Mouse (Mus musculus) megakaryocyte, embryonic 14.5 days (primary cell): ENCODE data around the gene Fam149b.

Source experiments
- FLI1 ChIP-seq: IDR thresholded peaks from 2 replicates; pipeline ENCODE4 v1.6.1; 2012; ENCODE audit warnings: low read length, inconsistent platforms, mixed read lengths
- GATA1 ChIP-seq: IDR thresholded peaks from 3 replicates; pipeline ENCODE4 v1.6.1; 2012; ENCODE audit warnings: mixed read lengths, low read length, inconsistent platforms, borderline replicate concordance

DNA sequence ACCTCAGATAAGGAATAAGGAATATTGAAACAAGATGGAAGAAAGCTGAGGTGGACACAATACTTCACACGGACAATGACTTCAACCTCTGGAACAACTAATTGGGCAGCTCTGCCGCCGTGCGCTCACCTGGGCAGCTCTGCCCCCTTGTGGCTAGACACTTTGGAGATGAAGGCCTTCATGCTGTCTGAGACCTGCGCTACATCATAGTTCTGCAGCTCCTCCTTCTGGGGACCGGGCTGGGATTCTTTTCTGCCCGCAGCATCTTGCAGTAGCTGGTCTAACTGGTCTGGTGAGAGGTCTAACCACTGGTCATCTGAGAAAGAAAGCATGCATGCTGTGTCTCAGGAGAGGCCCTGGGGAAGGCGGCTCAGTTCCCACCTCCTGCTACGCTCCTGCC lies 19.5 kb upstream of the Fam149b start:
- TF ChIP-seq GATA1 (no peak), FLI1 (no peak)
